Mouse (Mus musculus): ENCODE measurements around the gene Bbip1.

Bbip1 gene

GRCm38 (mm10) chr19:53889555-53889954 lies 54.9 kb downstream of the Bbip1 start:
- no peak for DNase-seq

DNA sequence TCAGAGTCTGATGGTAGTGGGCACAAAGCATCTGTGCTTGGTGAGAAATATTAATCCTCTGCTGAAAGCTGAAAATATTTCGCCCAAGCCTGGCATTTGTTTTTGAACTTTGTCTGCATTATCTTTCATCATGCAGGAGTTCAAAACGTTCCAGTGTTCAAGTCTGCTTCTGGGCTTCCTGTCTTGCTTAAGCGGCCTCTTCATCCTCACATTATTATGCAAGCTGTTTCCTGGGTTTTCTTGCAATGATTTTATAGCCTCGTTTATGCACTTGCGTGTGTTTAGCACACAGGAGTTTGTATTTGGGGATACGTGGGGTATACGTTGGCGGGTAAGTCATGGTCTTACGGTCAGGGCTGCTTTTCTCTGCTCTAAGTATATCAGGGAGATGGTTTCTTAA lies 56.1 kb downstream of the Bbip1 start:
- no peak for DNase-seq

GRCm38 (mm10) chr19:53887822-53888221 lies 56.6 kb downstream of the Bbip1 start:
- DNase-seq = no peak

GRCm38 (mm10) chr19:53886576-53887370 lies 57.7 kb downstream of the Bbip1 start:
- DNase-seq = peak; percentile 40 to 47

- DNase-seq = no peak
These were observed 59.0 kb downstream of the Bbip1 start for GRCm38 (mm10) chr19:53885450-53885849.

- DNase-seq = no peak
These were observed 62.6 kb downstream of the Bbip1 start for GRCm38 (mm10) chr19:53881786-53882185.

GRCm38 (mm10) chr19:53880460-53880859 lies 64.0 kb downstream of the Bbip1 start:
- DNase-seq = no peak
